Mouse (Mus musculus): Measurements from ENCODE around the gene D230025D16Rik.

DNA sequence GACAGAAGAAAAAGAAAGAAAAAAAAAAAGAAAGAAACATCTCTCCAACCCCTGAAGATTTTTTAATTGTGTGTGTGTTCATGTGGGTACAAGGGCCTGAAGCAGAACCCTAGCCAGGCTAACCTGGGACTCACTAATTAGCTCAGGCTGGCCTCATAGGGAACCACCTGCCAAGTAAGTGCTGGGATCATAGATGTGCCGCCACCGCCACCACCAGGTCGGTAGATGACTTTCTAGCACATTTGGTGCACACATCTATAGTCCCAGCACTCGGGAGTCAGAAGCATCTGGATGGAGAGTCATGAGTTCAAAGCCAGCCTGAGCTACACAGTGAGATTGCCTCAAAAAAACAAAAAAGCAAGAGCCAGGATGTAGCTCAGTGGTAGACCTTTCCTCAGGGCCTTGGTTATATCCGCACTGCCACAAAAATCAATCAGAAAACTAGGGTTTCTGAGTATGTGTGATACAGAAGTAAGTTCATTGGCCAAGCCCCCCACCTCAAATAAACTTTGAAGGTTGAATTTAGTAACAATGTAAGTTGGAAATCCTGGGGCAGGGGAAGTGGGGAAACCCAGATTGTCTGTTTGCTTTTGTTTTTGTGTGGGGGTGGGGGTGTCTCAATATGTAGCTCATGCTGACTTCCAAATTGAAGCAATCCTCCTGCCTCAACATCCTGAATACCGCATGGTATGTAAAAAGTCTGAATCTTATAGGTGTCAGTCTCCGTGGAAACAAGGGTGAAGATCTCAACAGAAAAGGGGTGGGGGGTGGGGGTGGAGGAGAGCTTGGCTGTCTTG, 32.6 kb downstream of the D230025D16Rik start:
- TF ChIP-seq CTCF (IDR thresholded peaks at IDR 0.05; ENCODE audit: low read depth): no peak
- TF ChIP-seq EP300 (IDR thresholded peaks at IDR 0.05; ENCODE audit: low read depth): no peak
